Mouse (Mus musculus) heart, postnatal 4 days (tissue): ENCODE measurements around the gene Rsph1. TPM values are rescaled to one million over a fixed set of nuclear protein-coding genes. Genes with fewer than 3 reads are reported as not detected.
"Not testable (repeated sequence)": the region's sequence is repeated elsewhere in the genome, so short reads cannot be mapped to it uniquely, and the experiment has no call there.

Experiments
- DNase-seq: peaks from one replicate; pipeline ENCODE4 v3.0.0; 2021
- total RNA-seq, 2 experiments: library from RNA; stranded (reverse); gene quantifications; 2 replicates each; pipeline ENCODE4 v1.2.3; 2021

The Rsph1 gene
- total RNA-seq, 2 experiments from 2014 or later = 1.7 to 2.4 TPM

GRCm38 (mm10) chr17:31276207-31276921 lies 819 bp downstream of the Rsph1 start:
- DNase-seq = peak; percentile 46

GRCm38 (mm10) chr17:31275181-31275580 lies 2.0 kb downstream of the Rsph1 start:
- no peak for DNase-seq

GRCm38 (mm10) chr17:31273631-31274030 lies 3.6 kb downstream of the Rsph1 start:
- no peak for DNase-seq

- DNase-seq = no peak
These were observed 4.6 kb downstream of the Rsph1 start for GRCm38 (mm10) chr17:31272416-31273165.

- DNase-seq = no peak
These were observed 5.9 kb downstream of the Rsph1 start for GRCm38 (mm10) chr17:31271136-31271851.

- DNase-seq = not testable (repeated sequence)
These were observed 6.4 kb downstream of the Rsph1 start for GRCm38 (mm10) chr17:31270736-31271135.

GRCm38 (mm10) chr17:31270246-31270645 lies 6.9 kb downstream of the Rsph1 start:
- no peak for DNase-seq

GRCm38 (mm10) chr17:31269761-31270160 lies 7.4 kb downstream of the Rsph1 start:
- no peak for DNase-seq

GRCm38 (mm10) chr17:31268016-31268415 lies 9.2 kb downstream of the Rsph1 start:
- DNase-seq = no peak

GRCm38 (mm10) chr17:31267603-31268002 lies 9.6 kb downstream of the Rsph1 start:
- DNase-seq = no peak

GRCm38 (mm10) chr17:31267138-31267537 lies 10.0 kb downstream of the Rsph1 start:
- DNase-seq = no peak

- DNase-seq = no peak
These were observed 10.7 kb downstream of the Rsph1 start for GRCm38 (mm10) chr17:31266321-31266950.

- no peak for DNase-seq
These were observed 11.4 kb downstream of the Rsph1 start for GRCm38 (mm10) chr17:31265831-31266230.

- no peak for DNase-seq
These were observed 12.0 kb downstream of the Rsph1 start for GRCm38 (mm10) chr17:31265171-31265572.

GRCm38 (mm10) chr17:31264372-31264771 lies 12.8 kb downstream of the Rsph1 start:
- no peak for DNase-seq

GRCm38 (mm10) chr17:31263770-31264169 lies 13.4 kb downstream of the Rsph1 start:
- no peak for DNase-seq

GRCm38 (mm10) chr17:31262715-31263114 lies 14.5 kb downstream of the Rsph1 start:
- DNase-seq = no peak

- no peak for DNase-seq
These were observed 15.8 kb downstream of the Rsph1 start for GRCm38 (mm10) chr17:31261352-31261751.

- peak; percentile 66 for DNase-seq
These were observed 16.8 kb downstream of the Rsph1 start for GRCm38 (mm10) chr17:31260430-31260829.

- DNase-seq = no peak
These were observed 17.4 kb downstream of the Rsph1 start for GRCm38 (mm10) chr17:31259825-31260224.

GRCm38 (mm10) chr17:31259145-31259544 lies 18.0 kb downstream of the Rsph1 start:
- DNase-seq = no peak

GRCm38 (mm10) chr17:31258310-31258865 lies 18.8 kb downstream of the Rsph1 start:
- DNase-seq = no peak
